Mouse (Mus musculus): ENCODE measurements at regions not wholly inside any gene's neighbourhood (a gene's known extent, or its start where the extent isn't known, plus 50 kb on each side); places are given as distances from the start of the nearest gene placed in this dataset.

- no peak for TF ChIP-seq CTCF (IDR thresholded peaks at IDR 0.05; ENCODE audit: borderline replicate concordance, insufficient read depth, low read length)
- TF ChIP-seq POLR2A (IDR thresholded peaks at IDR 0.05; ENCODE audit: low read depth, low read length) = no peak
Observed at GRCm38 (mm10) chr14:120134346-120135008, 92.2 kb upstream of the Oxgr1 start.
